Mouse (Mus musculus) right cerebral cortex, postnatal 10 days (tissue): ENCODE data around the gene Mfsd2a.
A peak's percentile ranks its signal among the peaks of the same experiment; 100 is the strongest.

Source experiments
- DNase-seq, 2 experiments: peaks; one replicate each; pipeline ENCODE4 v3.0.0; 2021; ENCODE audit warnings: low spot score in 2 of 2

Mfsd2a gene

DNA sequence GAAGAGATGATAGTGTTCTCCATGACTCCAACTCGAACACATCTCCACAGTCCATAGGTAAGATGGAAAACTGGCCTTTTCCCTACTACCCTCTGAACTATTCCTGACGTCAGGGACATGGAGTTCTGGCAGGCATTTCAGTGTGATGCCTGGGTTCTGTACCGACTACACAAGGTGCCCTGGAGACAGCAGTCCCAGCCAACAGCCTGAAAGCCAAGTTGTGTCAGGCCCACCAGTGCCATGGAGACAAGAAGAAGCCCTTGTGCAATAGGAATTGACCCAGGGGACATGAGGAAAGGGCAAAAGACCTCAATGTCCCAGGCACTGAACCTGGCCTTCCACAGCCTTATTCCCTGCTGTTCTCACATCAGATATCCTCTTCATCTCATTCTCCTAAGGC lies 18.8 kb upstream of the Mfsd2a start:
- DNase-seq, result no peak

DNA sequence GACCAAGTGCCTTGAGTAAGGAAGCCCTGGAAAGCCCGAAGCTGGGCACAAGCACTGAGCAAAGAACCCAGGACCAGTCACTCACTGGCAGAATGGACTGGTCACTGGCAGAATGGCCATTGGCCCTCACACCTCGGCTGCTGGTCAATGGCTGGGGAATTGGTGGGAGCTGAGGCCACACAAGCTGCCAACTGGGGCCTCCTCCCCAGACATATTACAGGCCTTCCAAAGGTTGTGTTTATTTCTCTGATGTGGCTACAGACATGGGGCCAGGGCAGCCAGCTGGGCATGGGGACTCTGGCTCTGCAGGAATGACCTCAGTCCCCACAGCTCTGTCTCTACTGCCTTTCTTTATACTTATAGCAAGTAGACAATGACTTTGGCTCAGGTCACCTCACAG lies 17.9 kb upstream of the Mfsd2a start:
- no peak for DNase-seq

DNA sequence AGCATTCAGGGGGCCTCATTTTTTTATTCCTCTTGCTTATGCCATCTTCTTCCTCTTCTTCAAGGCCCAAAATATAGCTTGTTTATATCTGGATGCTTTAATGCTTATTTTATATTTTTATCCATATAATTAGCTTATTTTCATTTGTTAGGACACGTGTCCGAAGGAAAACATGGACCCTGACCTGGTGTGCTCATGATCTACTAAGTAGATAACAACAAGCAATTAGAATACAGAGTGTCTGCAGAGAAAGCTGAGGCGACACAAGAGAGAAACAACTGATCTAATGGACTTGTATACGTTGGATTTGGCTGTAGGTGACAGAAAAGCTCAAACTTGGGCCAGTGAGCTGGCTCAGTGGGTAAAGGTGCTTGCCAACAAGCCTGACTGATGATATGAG lies 15.9 kb upstream of the Mfsd2a start:
- no peak for DNase-seq

- DNase-seq, result no peak
Observed at GRCm38 (mm10) chr4:122974976-122975520, 14.1 kb upstream of the Mfsd2a start.

GRCm38 (mm10) chr4:122972056-122972455 lies 11.1 kb upstream of the Mfsd2a start:
- DNase-seq, result no peak

DNA sequence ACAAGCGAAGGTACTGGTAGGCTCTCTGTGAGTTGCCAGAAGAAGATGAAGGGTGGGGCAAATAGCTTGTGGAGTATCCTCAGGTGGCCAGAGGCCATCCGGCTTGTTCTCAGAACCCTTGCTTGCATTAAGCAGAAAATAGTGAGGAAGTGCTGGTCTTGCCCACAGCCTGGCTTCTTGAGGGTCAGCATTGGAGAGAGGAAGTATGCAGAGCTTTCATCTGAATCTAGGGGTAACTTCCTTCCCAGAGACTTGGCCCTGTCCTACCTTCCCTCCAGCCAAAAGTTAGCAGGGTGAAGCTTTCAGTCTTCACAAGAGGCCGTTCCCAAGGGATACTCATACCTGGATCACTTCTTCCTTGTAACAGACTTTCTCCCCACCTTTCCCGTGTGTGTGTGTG lies 10.7 kb upstream of the Mfsd2a start:
- no peak for DNase-seq

- no peak for DNase-seq
Observed at GRCm38 (mm10) chr4:122971191-122971590, 10.2 kb upstream of the Mfsd2a start.

DNA sequence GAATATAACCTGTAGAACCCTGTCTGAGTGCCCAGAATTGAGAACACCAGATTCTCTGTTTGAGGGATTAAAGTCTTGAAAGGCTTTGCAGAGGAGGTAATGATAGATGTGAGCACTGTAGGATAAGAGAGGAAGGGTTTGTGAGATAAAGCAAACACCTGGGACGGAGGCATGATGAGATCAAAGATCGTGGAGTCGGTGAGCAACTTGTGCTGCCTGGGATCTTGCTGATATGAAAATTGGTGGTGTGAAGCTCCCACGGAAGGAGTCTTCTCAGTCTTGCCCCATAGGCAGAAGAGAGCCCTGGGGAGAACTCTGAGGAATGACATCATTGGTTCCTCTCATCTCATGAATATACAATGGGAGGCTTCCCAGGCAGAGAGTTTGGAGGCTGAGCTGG lies 7.1 kb upstream of the Mfsd2a start:
- DNase-seq, result no peak

- DNase-seq, result no peak
Observed at GRCm38 (mm10) chr4:122962751-122963150, 1.8 kb upstream of the Mfsd2a start.

- no peak for DNase-seq
Observed at GRCm38 (mm10) chr4:122961589-122961988, 601 bp upstream of the Mfsd2a start.

DNA sequence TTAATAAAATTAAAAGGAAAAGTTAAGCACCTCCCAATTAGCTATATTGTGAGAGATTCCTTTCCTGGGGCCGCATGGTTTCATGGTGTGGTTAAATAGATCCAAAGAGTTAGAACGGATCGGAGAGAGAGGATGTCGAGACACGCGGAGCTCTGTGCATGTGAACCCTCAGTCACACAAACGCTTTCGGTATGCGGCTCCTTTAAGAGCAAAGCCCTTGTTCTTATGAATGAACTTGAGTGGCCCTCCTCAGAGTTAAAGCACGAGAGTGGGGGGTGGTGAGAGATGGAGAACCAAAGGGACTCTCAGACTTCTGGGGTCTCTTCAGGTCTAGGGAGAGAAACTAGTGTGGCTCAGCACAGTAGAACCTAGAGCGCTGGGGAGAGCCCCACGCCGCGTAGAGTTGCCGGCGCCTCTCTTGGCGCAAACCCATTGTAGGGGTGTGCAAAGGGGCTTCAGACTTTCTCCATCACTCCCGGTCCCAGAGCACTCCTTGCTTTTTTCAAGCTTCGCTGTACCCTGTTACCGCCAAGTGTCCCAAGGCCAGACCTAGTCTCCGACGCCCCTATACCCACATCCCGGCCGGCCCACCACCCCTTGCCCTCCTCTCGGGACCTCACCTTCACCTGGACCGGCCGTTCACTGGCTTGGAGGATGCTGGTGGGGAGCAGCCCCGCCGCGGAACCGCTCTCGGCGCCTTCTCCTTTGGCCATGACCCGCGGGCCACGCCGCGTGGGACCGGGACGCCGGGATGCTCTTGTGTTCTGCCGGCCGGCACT lies 478 bp downstream of the Mfsd2a start:
- DNase-seq, result peak in 1 of 2 experiments; percentile 38

DNA sequence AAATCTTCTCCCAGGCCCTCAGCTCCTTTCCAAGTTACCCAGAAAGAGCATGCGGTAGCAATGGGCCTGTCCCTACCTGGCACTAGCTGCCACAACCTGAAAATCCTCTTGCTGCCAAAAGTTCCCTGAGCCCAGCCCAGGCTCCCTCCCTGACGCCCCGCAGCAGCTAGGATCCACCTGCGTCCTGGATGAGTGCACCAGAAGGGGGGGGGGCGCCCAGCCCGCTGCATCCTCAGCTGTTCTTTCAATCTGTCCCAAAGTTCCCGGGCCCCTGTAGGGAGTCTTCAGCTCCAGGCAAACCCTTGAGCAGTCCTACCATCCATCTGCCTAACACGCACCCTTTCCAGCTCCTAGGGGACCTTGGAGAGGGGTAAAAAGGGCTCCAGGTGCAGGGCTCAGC lies 1.2 kb downstream of the Mfsd2a start:
- no peak for DNase-seq

DNA sequence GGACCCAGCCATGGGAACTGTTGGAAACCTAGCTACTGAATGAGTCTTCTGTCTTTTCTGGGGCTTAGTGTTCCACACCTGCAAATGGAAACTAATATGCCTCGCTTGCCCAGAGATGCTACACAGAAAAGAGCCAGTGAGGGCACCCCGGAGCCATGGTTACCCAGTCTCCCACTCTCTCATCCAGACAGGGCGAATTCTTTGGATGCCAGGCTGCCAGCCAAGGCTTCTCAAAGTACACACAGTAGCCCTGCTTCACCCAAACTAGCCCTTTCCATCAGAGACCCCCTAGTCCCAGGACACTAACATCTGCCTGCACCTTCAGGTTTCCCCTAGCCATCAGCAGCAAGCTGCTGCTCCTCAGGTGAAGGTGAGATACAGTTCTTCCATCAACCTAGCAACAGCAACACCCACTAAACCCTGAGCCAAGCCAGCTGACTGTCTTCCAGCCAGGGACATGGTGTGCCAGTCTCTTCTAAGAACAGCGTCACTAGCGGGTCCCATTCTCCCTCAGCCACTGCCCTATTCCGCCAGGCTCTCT lies 2.4 kb downstream of the Mfsd2a start:
- peak; percentile 84 to 87 for DNase-seq

DNA sequence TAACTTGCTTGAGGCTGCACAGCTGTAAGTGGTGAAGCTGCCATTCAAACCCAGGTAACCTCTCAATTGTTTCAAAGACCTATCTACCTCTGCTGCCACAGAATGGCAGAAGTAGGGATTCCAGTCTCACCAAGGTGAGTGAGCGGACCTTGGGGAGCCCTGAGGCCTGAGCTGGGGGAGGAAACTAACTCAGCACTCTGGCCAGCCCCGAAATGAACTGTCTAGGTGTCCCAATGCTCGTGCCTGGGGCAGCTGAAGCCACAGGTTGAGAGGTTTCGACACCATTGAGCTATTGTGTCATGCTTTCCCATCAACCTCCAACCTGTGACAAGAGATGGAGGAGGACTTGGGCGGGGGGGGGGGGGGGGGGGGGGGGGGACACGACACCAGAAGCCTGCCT lies 4.7 kb downstream of the Mfsd2a start:
- no peak for DNase-seq

DNA sequence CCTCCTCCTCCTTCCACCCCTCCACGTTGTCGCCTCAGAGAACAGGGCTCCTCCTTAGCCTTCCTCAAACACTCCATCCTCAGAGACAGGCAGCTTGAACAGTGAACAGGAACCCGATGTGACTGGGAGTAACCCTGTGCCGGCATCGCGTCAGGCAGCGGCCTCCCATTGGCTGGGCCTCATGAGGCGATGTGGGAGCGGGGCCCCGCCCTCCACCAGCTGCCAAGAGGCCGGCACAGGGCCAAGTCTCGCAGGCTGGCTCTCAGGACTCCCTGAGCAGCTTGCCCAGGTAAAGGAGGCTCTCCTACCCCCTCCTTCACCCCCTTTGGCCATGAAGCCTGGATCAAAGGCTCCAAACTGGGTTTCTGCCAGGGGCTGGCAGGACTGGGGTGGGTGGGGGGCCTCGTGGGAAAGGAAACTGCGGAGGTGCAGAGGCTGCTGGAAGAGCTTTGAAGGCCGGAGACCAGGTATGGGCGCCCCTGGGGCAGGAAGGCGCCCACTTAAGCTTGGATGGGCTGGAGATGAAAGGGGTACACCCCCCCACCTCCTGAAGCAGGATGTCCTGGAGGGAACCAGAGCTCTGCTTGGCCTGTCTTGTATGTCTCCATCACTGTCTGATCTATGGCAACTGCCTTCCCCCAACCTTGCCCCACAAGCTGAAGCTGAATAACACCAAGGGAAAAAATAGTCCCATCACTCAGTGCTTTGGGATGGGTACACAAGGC lies 5.4 kb downstream of the Mfsd2a start:
- peak; percentile 93 to 95 for DNase-seq

DNA sequence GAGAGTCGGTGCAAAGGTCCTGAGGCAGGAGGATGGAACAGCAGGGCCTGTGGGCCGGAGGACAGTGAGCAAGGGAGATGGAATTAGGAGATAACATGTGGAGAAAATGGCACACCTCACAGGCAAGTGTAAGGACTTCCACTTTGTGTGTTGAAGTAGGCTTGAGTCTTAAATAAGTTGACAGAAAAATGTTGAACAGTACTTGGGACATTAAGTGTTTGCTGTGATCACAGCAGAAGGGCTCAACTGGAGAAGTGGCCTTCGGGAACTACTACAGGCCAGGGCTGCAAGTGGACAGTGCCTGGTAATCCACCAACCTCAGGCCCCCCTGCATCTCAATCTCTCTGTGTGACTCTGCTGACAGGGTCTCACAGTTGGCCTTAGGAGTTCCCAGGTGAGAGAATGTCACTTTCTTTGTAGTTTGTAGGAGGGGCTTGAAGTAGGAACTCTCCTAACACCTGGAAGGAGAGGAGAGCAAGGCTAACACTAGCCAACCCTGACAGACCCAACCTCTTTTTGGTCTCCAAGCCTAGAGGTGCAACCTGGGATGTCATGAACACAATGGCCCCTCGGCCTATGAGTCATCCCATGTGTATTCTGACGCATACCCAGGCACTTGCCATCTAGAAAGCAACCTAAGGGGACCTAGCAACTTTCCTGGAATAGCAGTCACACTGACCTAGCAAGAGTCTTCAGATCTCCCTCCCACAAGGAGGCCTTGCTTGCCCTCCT lies 6.1 kb downstream of the Mfsd2a start:
- no peak for DNase-seq

GRCm38 (mm10) chr4:122949096-122949495 lies 11.9 kb downstream of the Mfsd2a start:
- no peak for DNase-seq

DNA sequence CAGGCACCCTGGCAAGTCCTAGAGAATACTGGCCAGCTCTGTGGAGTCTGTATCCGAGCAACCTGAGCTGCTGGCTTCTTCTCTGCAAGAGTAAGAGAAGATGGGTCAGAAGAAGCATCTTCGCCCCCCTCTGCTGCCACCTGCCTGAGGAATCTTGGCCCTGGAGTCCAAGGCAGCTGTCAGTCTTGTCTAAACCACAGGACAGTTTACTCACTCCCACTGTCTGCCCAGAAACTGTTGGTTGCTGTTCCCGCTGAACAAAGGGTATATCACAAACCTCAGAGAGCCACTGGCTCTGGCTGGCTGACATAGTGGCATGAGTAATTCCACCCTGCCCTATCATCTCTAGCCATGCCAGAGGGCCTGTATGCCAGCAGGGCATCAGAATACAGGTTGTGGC lies 13.8 kb downstream of the Mfsd2a start:
- DNase-seq, result no peak

GRCm38 (mm10) chr4:122944408-122944807 lies 16.6 kb downstream of the Mfsd2a start:
- DNase-seq, result no peak

DNA sequence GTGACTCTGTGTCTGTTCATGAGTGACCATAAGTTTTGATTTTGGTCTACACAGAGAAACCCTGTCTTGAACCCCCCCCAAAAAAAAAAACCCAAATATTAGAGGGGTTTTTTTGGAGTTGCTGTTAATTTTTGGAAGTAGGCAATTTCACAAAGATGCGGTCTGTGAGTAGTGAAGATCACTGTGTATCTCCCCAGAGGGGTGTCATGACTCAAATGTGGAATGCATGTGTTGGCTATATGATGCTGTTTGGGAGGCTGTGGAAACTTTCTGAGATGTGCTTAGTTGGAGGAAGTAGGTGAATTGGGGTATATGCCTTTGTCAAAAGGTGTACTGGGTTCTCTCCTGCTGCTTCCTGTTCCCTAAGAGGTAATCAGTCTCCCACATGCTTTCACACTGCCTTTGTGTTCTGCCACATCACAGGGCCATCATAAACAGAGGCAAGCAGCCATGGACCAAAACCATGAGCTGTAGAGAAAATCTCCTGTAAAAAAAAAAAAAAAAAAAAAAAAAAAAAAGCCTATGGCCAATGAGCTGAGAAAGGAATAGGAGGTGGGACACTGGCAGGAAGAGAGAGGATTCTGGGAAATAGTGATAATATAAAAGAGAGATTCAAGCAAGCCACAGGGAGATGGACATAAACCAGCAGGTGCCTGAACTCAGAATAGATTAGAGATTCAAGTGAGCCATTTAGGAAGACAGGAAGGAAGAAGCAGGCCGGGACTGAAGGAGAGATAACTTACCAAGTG lies 21.8 kb downstream of the Mfsd2a start:
- no peak for DNase-seq

GRCm38 (mm10) chr4:122937489-122937888 lies 23.5 kb downstream of the Mfsd2a start:
- no peak for DNase-seq
